In the genomic region with DNA sequence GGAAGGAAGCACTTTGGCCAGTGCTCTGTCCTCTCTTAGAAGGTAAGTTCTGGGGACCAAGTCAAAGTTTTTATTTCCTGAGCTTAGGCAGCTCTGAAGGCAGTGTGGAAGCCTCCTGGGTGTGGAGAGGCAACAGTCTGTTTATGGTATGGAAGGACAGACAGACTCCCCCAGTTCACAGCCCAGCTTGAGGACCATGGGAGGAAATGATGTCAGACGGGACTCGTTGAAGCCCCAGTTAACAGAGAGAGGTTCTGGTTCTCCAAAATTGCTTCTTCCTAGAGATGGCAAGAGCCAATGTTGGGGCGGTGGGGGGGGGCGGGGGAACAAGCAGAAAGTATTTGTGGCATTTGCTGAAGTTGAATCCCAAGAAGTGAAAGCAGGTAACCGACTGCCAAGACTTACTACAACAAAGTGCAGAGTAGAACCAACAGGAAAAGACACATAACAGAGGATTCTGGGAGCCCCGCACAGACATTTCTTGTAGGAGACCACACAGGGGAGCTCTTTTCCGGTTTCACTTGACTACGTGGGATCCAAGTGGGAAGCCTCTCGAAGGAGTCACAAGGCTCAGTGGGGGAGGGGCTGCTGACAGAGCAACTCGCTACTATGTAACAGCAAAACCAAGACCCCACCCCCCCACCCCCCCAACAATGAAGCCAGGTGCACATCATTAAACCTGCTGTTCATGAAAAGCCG, we compare ENCODE assay signal across 7 mouse cellular contexts. TPM values are rescaled to one million over a fixed set of nuclear protein-coding genes. Genes with fewer than 3 reads are reported as not detected.
DNase-seq lines count a peak whose midpoint lies in the region; ATAC-seq and TF ChIP-seq lines count a peak whose summit lies in the region.

No protein-coding gene starts in this region.

- no peaks in the 10 kb centered on the region; the same call in 1 of the 2 replicates for H3K4me1 ChIP-seq in bone marrow, adult 2 months (ENCODE audit: control insufficient read depth, insufficient read depth, low read length)
- peaks cover 7% of the 10 kb centered on the region; the same call in 1 of the 2 replicates for H3K4me1 ChIP-seq in heart, embryonic 12.5 days (replicated peaks)
- H3K4me1 ChIP-seq in liver, embryonic 14.5 days (replicated peaks; ENCODE audit: control insufficient read depth in 2 of 2, insufficient read depth in 2 of 2, low read length in 1 of 2), result peaks cover 0 to 5% of the 10 kb centered on the region in 2 experiments; a peak in 2 of 4 replicates

- H3K9ac ChIP-seq in heart, embryonic 12.5 days, result no peak overlapping the region
- no peak overlapping the region; the same call in 1 of the 2 replicates for H3K9ac ChIP-seq in liver, embryonic 14.5 days (replicated peaks)

- peak overlapping the region; percentile 36 for H3K4me2 ChIP-seq in heart, embryonic 12.5 days
- H3K4me2 ChIP-seq in liver, embryonic 14.5 days (ENCODE audit: low read depth), result peak overlapping the region; percentile 40

- no peak overlapping the region for H3K27ac ChIP-seq in bone marrow, adult 2 months (ENCODE audit: control insufficient read depth, insufficient read depth, low read depth, low read length, poor library complexity)
- H3K27ac ChIP-seq in heart, embryonic 12.5 days (ENCODE audit: poor library complexity, severe bottlenecking), result no peak overlapping the region
- H3K27ac ChIP-seq in liver, embryonic 14.5 days, result no peak overlapping the region

- peak overlapping the region; percentile 15 for H3K4me3 ChIP-seq in bone marrow, adult 2 months (replicated peaks; ENCODE audit: control insufficient read depth, low read depth, low read length)
- H3K4me3 ChIP-seq in heart, embryonic 12.5 days, result no peak overlapping the region
- no peak overlapping the region for H3K4me3 ChIP-seq in liver, embryonic 14.5 days (ENCODE audit: insufficient read depth in 1 of 2, low read depth in 2 of 2, low read length in 2 of 2)

- DNase-seq in left cerebral cortex, postnatal 14 days (ENCODE audit: low spot score in 2 of 2), result peak; percentile 59 to 86
- DNase-seq in left cerebral cortex, adult 9 months (ENCODE audit: low spot score in 2 of 2), result no peak
- DNase-seq in liver, embryonic 14.5 days (ENCODE audit: low read depth in 3 of 3, low spot score in 3 of 3), result no peak
- DNase-seq in thymus, adult 18-20 months, result peak; percentile 26 to 64
- DNase-seq in layer of hippocampus, adult 9-10 months (ENCODE audit: low spot score), result no peak

- intact Hi-C loops in left cerebral cortex, postnatal 14 days (cut with DNase I), result no loop called here

- WGBS in bone marrow, adult 2 months, result 1% methylated on average over 11 of the region's 11 CpGs
- WGBS in heart, embryonic 12.5 days, result 37% methylated on average over 11 of the region's 11 CpGs
- WGBS in liver, embryonic 14.5 days (ENCODE audit: insufficient replicate concordance), result 9% methylated on average over 11 of the region's 11 CpGs

- no peak for TF ChIP-seq EP300 in liver, embryonic 14.5 days (IDR thresholded peaks at IDR 0.05; ENCODE audit: low read depth)

- no peak for TF ChIP-seq POLR2A in bone marrow, adult 2 months (IDR thresholded peaks at IDR 0.05; ENCODE audit: borderline replicate concordance, control insufficient read depth, low read depth, low read length)

- H3K36me3 ChIP-seq in heart, embryonic 12.5 days, result peaks cover 21% of the 10 kb centered on the region
- peaks cover 18% of the 10 kb centered on the region for H3K36me3 ChIP-seq in liver, embryonic 14.5 days (replicated peaks; ENCODE audit: control insufficient read depth, insufficient read depth, low read depth)

- TF ChIP-seq CTCF in bone marrow, adult 2 months (IDR thresholded peaks at IDR 0.05; ENCODE audit: control insufficient read depth, insufficient read depth, low read length), result no peak
- no peak for TF ChIP-seq CTCF in liver, embryonic 14.5 days (IDR thresholded peaks at IDR 0.05; ENCODE audit: low read depth)

- ATAC-seq in heart, embryonic 12.5 days (ENCODE audit: insufficient number of reproducible peaks, low FRiP score), result no peak
- peak; percentile 42; the same call in 1 of the 2 replicates for ATAC-seq in liver, embryonic 14.5 days (ENCODE audit: insufficient read depth)

- H3K9me3 ChIP-seq in heart, embryonic 12.5 days (replicated peaks), result no peaks in the 10 kb centered on the region
- no peaks in the 10 kb centered on the region for H3K9me3 ChIP-seq in liver, embryonic 14.5 days (ENCODE audit: control insufficient read depth, low read length)

- peaks cover 9% of the 10 kb centered on the region; the same call in 1 of the 2 replicates for H3K27me3 ChIP-seq in heart, embryonic 12.5 days (replicated peaks)
- no peaks in the 10 kb centered on the region for H3K27me3 ChIP-seq in liver, embryonic 14.5 days (ENCODE audit: control insufficient read depth, insufficient read depth, low read length)

RNA-seq across cellular contexts. Expression of gene Slc38a2, which starts 15.2 kb away (rescaled TPM):
- 10 to 100 TPM; 60.6 to 69.2 TPM for total RNA-seq in left cerebral cortex, postnatal 14 days (2021)
- 22.5 and 51.3 TPM in 2 replicates for polyA plus RNA-seq in bone marrow, adult 2 months (2011; ENCODE audit: insufficient read depth, insufficient read length, low replicate concordance, missing spikeins)
- polyA plus RNA-seq in heart, embryonic 12.5 days (2016; fragmentation: Nextera tagmentation; extraction: Ambion mirVana), result 154 and 161 TPM in 2 replicates
- 16.9 and 19.9 TPM in 2 replicates for polyA plus RNA-seq in liver, embryonic 14.5 days (2012; rRNA removed)
- polyA plus RNA-seq in liver, embryonic 14.5 days (2014; fragmentation: Nextera tagmentation; extraction: Ambion mirVana), result 28.8 and 32.8 TPM in 2 replicates

RNA-seq across cellular contexts. Expression of gene Slc38a1, which starts 41.6 kb away (rescaled TPM):
- 10 to 100 TPM; 88.3 to 90.2 TPM for total RNA-seq in left cerebral cortex, postnatal 14 days (2021)
- 9.3 and 17.0 TPM in 2 replicates for polyA plus RNA-seq in bone marrow, adult 2 months (2011; ENCODE audit: insufficient read depth, insufficient read length, low replicate concordance, missing spikeins)
- polyA plus RNA-seq in heart, embryonic 12.5 days (2016; fragmentation: Nextera tagmentation; extraction: Ambion mirVana), result 93.0 and 99.8 TPM in 2 replicates
- 5.7 and 9.3 TPM in 2 replicates for polyA plus RNA-seq in liver, embryonic 14.5 days (2012; rRNA removed)
- polyA plus RNA-seq in liver, embryonic 14.5 days (2014; fragmentation: Nextera tagmentation; extraction: Ambion mirVana), result 15.1 and 15.5 TPM in 2 replicates

Comparison
In these comparisons a context has a peak if more than half of its experiments do, and no peak if none do; other contexts are left out.
1. DNase-seq: peak in left cerebral cortex, postnatal 14 days (2 of 2) and thymus, adult 18-20 months (2 of 2); none in left cerebral cortex, adult 9 months (0 of 2), liver, embryonic 14.5 days (0 of 3) and layer of hippocampus, adult 9-10 months (single experiment).